ENCODE assay signal across 25 mouse cellular contexts in genomic region chr1:91176871-91177270, GRCm38 (mm10). TPM values are rescaled to one million over a fixed set of nuclear protein-coding genes. Genes with fewer than 3 reads are reported as not detected.
DNase-seq lines count a peak whose midpoint lies in the region; ATAC-seq and TF ChIP-seq lines count a peak whose summit lies in the region.
"Had no signal": no experiment of that assay in that cellular context is flagged by ENCODE, and none has a peak within 500 bp of the region (broad histone marks: within the 10 kb centered on the region; RNA-seq: fewer than 3 reads in every experiment).

No protein-coding gene starts in this region.

- H3K4me2 ChIP-seq in heart, embryonic 11.5 days, result no peak overlapping the region
- H3K4me2 ChIP-seq in heart, postnatal 0 days (ENCODE audit: low read depth, low read length), result no peak overlapping the region
- no peak overlapping the region for H3K4me2 ChIP-seq in heart, embryonic 12.5 days
- H3K4me2 ChIP-seq in stomach, postnatal 0 days (replicated peaks; ENCODE audit: low read depth), result no peak overlapping the region
- H3K4me2 ChIP-seq: embryonic facial prominence, embryonic 15.5 days; heart, embryonic 13.5 days; hindbrain, embryonic 12.5 days had no signal

- no peak for ATAC-seq in heart, embryonic 11.5 days (replicated peaks; ENCODE audit: insufficient number of reproducible peaks, low FRiP score, low TSS enrichment)
- no peak for ATAC-seq in heart, postnatal 0 days (ENCODE audit: insufficient read depth, low read depth)
- ATAC-seq in heart, embryonic 12.5 days (ENCODE audit: insufficient number of reproducible peaks, low FRiP score), result no peak
- ATAC-seq in stomach, postnatal 0 days (ENCODE audit: low FRiP score, low TSS enrichment), result no peak
- ATAC-seq: CD4-positive, CD25-positive, alpha-beta regulatory T cell, adult 4 months; forebrain, embryonic 14.5 days; hindbrain, embryonic 16.5 days had no signal

- H3K4me3 ChIP-seq in heart, embryonic 11.5 days (ENCODE audit: low read depth, low read length), result no peak overlapping the region
- no peak overlapping the region for H3K4me3 ChIP-seq in heart, postnatal 0 days (ENCODE audit: low read depth, low read length)
- H3K4me3 ChIP-seq in heart, embryonic 12.5 days, result no peak overlapping the region
- no peak overlapping the region for H3K4me3 ChIP-seq in stomach, postnatal 0 days (ENCODE audit: low read depth, low read length)
- H3K4me3 ChIP-seq: embryonic facial prominence, embryonic 15.5 days; erythroblast, embryonic 14.5 days; forebrain, embryonic 10.5 days; heart, embryonic 13.5 days; hindbrain, embryonic 12.5 days had no signal

- DNase-seq in heart, adult 11 months, result peak; percentile 93
- DNase-seq in heart, postnatal 0 days (ENCODE audit: low spot score), result peak; percentile 21
- DNase-seq in heart, postnatal 14 days, result peak; percentile 24 to 38
- DNase-seq in stomach, postnatal 0 days (ENCODE audit: low spot score), result peak; percentile 8
- DNase-seq in lung, postnatal 10 days, result no peak
- DNase-seq: adrenal gland, postnatal 10 days; B cell, adult 2 months; cerebellum, adult 11 months; cerebellum, adult 8-10 months; cerebellum, postnatal 14 days; embryo, embryonic 11 days; gastrocnemius, postnatal 36 days had no signal

- H3K27ac ChIP-seq in heart, embryonic 11.5 days (ENCODE audit: low read depth, low read length), result no peak overlapping the region
- no peak overlapping the region for H3K27ac ChIP-seq in heart, postnatal 0 days (ENCODE audit: low read depth)
- no peak overlapping the region for H3K27ac ChIP-seq in heart, embryonic 12.5 days (ENCODE audit: poor library complexity, severe bottlenecking)
- no peak overlapping the region for H3K27ac ChIP-seq in stomach, postnatal 0 days (replicated peaks)
- H3K27ac ChIP-seq: embryonic facial prominence, embryonic 15.5 days; forebrain, embryonic 10.5 days; heart, embryonic 13.5 days; hindbrain, embryonic 12.5 days had no signal

- H3K9ac ChIP-seq in heart, embryonic 11.5 days (ENCODE audit: low read depth, low read length), result no peak overlapping the region
- no peak overlapping the region for H3K9ac ChIP-seq in heart, postnatal 0 days (replicated peaks; ENCODE audit: low read depth, low read length)
- H3K9ac ChIP-seq in heart, embryonic 12.5 days, result no peak overlapping the region
- no peak overlapping the region for H3K9ac ChIP-seq in stomach, postnatal 0 days (ENCODE audit: low read length)
- H3K9ac ChIP-seq: embryonic facial prominence, embryonic 15.5 days; heart, embryonic 13.5 days; hindbrain, embryonic 12.5 days had no signal

- intact Hi-C loops in heart, postnatal 14 days (cut with DNase I), result loop anchor here (5.0 kb wide), 1 partner anchor 205 kb away; no protein-coding TSS in a partner anchor

- TF ChIP-seq CTCF in heart, postnatal 0 days (IDR thresholded peaks at IDR 0.05; ENCODE audit: low read depth), result no peak
- TF ChIP-seq CTCF in stomach, postnatal 0 days (IDR thresholded peaks at IDR 0.05; ENCODE audit: low read depth), result no peak

- peaks cover 12% of the 10 kb centered on the region; the same call in 1 of the 2 replicates for H3K4me1 ChIP-seq in heart, embryonic 11.5 days (ENCODE audit: control insufficient read depth, insufficient read depth, low read length)
- H3K4me1 ChIP-seq in heart, postnatal 0 days (ENCODE audit: control insufficient read depth, insufficient read depth), result peaks cover 15% of the 10 kb centered on the region; the same call in 1 of the 2 replicates
- H3K4me1 ChIP-seq in heart, embryonic 12.5 days (replicated peaks), result peaks cover 30% of the 10 kb centered on the region
- H3K4me1 ChIP-seq in stomach, postnatal 0 days (replicated peaks; ENCODE audit: control insufficient read depth, insufficient read depth), result peaks cover 7% of the 10 kb centered on the region

- peaks cover 2% of the 10 kb centered on the region for H3K27me3 ChIP-seq in heart, embryonic 11.5 days (ENCODE audit: control insufficient read depth, insufficient read depth, low read length)
- H3K27me3 ChIP-seq in heart, postnatal 0 days (ENCODE audit: control insufficient read depth, insufficient read depth, low read length), result no peaks in the 10 kb centered on the region
- 0 out of 2 replicates have a peak, but pooled peaks cover 7% of the 10 kb centered on the region for H3K27me3 ChIP-seq in heart, embryonic 12.5 days (replicated peaks)
- no peaks in the 10 kb centered on the region for H3K27me3 ChIP-seq in stomach, postnatal 0 days (ENCODE audit: control insufficient read depth, insufficient read depth, low read length)
- H3K27me3 ChIP-seq: embryonic facial prominence, embryonic 15.5 days had no signal

- H3K9me3 ChIP-seq in heart, embryonic 11.5 days (replicated peaks; ENCODE audit: control insufficient read depth, low read length), result no peaks in the 10 kb centered on the region
- peaks cover 4% of the 10 kb centered on the region; the same call in 1 of the 2 replicates for H3K9me3 ChIP-seq in heart, postnatal 0 days (replicated peaks; ENCODE audit: control insufficient read depth, low read length)
- H3K9me3 ChIP-seq in heart, embryonic 12.5 days (replicated peaks), result 0 out of 2 replicates have a peak, but pooled peaks cover 4% of the 10 kb centered on the region
- no peaks in the 10 kb centered on the region for H3K9me3 ChIP-seq in stomach, postnatal 0 days (ENCODE audit: control insufficient read depth, low read length)
- H3K9me3 ChIP-seq: embryonic facial prominence, embryonic 15.5 days; hindbrain, embryonic 12.5 days had no signal

- TF ChIP-seq EP300 in heart, postnatal 0 days (IDR thresholded peaks at IDR 0.05; ENCODE audit: low read depth), result no peak
- TF ChIP-seq EP300 in stomach, postnatal 0 days (optimal IDR thresholded peaks at IDR 0.05), result no peak

- WGBS in heart, embryonic 11.5 days (ENCODE audit: insufficient replicate concordance), result 54% methylated on average over 4 of the region's 4 CpGs
- 32% methylated on average over 4 of the region's 4 CpGs for WGBS in heart, postnatal 0 days
- WGBS in heart, embryonic 12.5 days, result 51% methylated on average over 4 of the region's 4 CpGs
- 80% methylated on average over 4 of the region's 4 CpGs for WGBS in stomach, postnatal 0 days

- H3K36me3 ChIP-seq in heart, embryonic 11.5 days (ENCODE audit: control insufficient read depth, insufficient read depth, low read length), result no peaks in the 10 kb centered on the region
- H3K36me3 ChIP-seq in heart, postnatal 0 days (replicated peaks; ENCODE audit: control insufficient read depth, insufficient read depth, low read length), result no peaks in the 10 kb centered on the region
- H3K36me3 ChIP-seq in heart, embryonic 12.5 days, result 0 out of 2 replicates have a peak, but pooled peaks cover 3% of the 10 kb centered on the region
- no peaks in the 10 kb centered on the region for H3K36me3 ChIP-seq in stomach, postnatal 0 days (ENCODE audit: control insufficient read depth, insufficient read depth, low read length)
- H3K36me3 ChIP-seq: embryonic facial prominence, embryonic 15.5 days; forebrain, embryonic 10.5 days; G1E; heart, embryonic 13.5 days; hindbrain, embryonic 12.5 days had no signal

RNA-seq across cellular contexts. Expression of gene Ramp1, which starts 2.8 kb away (rescaled TPM):
- polyA plus RNA-seq in heart, embryonic 11.5 days (2014; fragmentation: Nextera tagmentation; extraction: Ambion mirVana), result 23.5 and 28.2 TPM in 2 replicates
- 46.7 and 59.5 TPM in 2 replicates for total RNA-seq in heart, postnatal 0 days (2014; rRNA removed; ENCODE audit: low replicate concordance)
- polyA plus RNA-seq in heart, postnatal 0 days (2015; fragmentation: Nextera tagmentation; extraction: Ambion mirVana), result 62.4 and 65.5 TPM in 2 replicates
- polyA plus RNA-seq in heart, embryonic 12.5 days (2016; fragmentation: Nextera tagmentation; extraction: Ambion mirVana), result 20.2 and 20.9 TPM in 2 replicates
- total RNA-seq in heart, postnatal 14 days (2021), result 10 to 100 TPM; 10.5 to 13.6 TPM
- 10.5 and 11.5 TPM in 2 replicates for polyA plus RNA-seq in stomach, postnatal 0 days (2015; fragmentation: Nextera tagmentation; extraction: Ambion mirVana)

RNA-seq across cellular contexts. Expression of gene Rbm44, which starts 32.0 kb away (rescaled TPM):
- polyA plus RNA-seq in heart, embryonic 11.5 days (2014; fragmentation: Nextera tagmentation; extraction: Ambion mirVana), result 1.9 and 2.4 TPM in 2 replicates
- 0.04 and 4.4 TPM in 2 replicates for total RNA-seq in heart, postnatal 0 days (2014; rRNA removed; ENCODE audit: low replicate concordance)
- polyA plus RNA-seq in heart, postnatal 0 days (2015; fragmentation: Nextera tagmentation; extraction: Ambion mirVana), result 0.71 and 0.97 TPM in 2 replicates
- 2.1 and 2.7 TPM in 2 replicates for polyA plus RNA-seq in heart, embryonic 12.5 days (2016; fragmentation: Nextera tagmentation; extraction: Ambion mirVana)
- total RNA-seq in heart, postnatal 14 days (2021), result under 1 TPM; 0.10 to 0.12 TPM
- polyA plus RNA-seq in stomach, postnatal 0 days (2015; fragmentation: Nextera tagmentation; extraction: Ambion mirVana), result 0.15 and 0.24 TPM in 2 replicates
- total RNA-seq: gastrocnemius, adult 8-10 months; gastrocnemius, postnatal 36 days; heart, postnatal 36 days had no signal
- polyA plus RNA-seq: erythroblast, embryonic 14.5 days; G1E had no signal
